11 mouse cellular contexts compared by ENCODE assay signal in genomic region chr10:4545550-4545949, GRCm38 (mm10).
A peak's percentile ranks its signal among the peaks of the same experiment; 100 is the strongest.
DNase-seq lines count a peak whose midpoint lies in the region; ATAC-seq and TF ChIP-seq lines count a peak whose summit lies in the region.
"Had no signal": no experiment of that assay in that cellular context is flagged by ENCODE, and none has a peak within 500 bp of the region (broad histone marks: within the 10 kb centered on the region; RNA-seq: fewer than 3 reads in every experiment).

No protein-coding gene starts in this region.

- no peak for TF ChIP-seq POLR2A in MEL (IDR thresholded peaks at IDR 0.05; ENCODE audit: control insufficient read depth in 1 of 2, insufficient read depth in 1 of 2, low read depth in 1 of 2, low read length in 2 of 2, poor library complexity in 1 of 2)

- H3K36me3 ChIP-seq in MEL (ENCODE audit: control insufficient read depth in 1 of 2, insufficient read depth in 2 of 2, low read length in 2 of 2), result no peaks in the 10 kb centered on the region
- H3K36me3 ChIP-seq: heart, embryonic 15.5 days; stomach, embryonic 15.5 days had no signal

- TF ChIP-seq RAD21 in MEL (IDR thresholded peaks at IDR 0.05; ENCODE audit: low read depth, low read length), result peak; percentile 51

- no peak overlapping the region for H3K27ac ChIP-seq in left cerebral cortex, adult 2 months
- no peak overlapping the region for H3K27ac ChIP-seq in MEL (ENCODE audit: control insufficient read depth, low read depth, low read length)
- H3K27ac ChIP-seq: heart, embryonic 15.5 days; stomach, embryonic 15.5 days had no signal

- no peaks in the 10 kb centered on the region for H3K9me3 ChIP-seq in MEL (replicated peaks; ENCODE audit: insufficient read depth, low read length)
- H3K9me3 ChIP-seq: heart, embryonic 15.5 days; stomach, embryonic 15.5 days had no signal

- no peaks in the 10 kb centered on the region for H3K27me3 ChIP-seq in MEL (ENCODE audit: control insufficient read depth in 1 of 2, insufficient read depth in 2 of 2, low read length in 2 of 2)
- H3K27me3 ChIP-seq: heart, embryonic 15.5 days; stomach, embryonic 15.5 days had no signal

- no peak overlapping the region for H3K4me3 ChIP-seq in left cerebral cortex, adult 2 months
- H3K4me3 ChIP-seq in MEL (ENCODE audit: control insufficient read depth in 1 of 2, insufficient read depth in 1 of 2, low read depth in 2 of 2, low read length in 2 of 2), result no peak overlapping the region
- H3K4me3 ChIP-seq: erythroblast, embryonic 14.5 days; heart, embryonic 15.5 days; stomach, embryonic 15.5 days had no signal

- peak; percentile 5 for TF ChIP-seq CTCF in left cerebral cortex, adult 2 months (IDR thresholded peaks at IDR 0.05)
- peak; percentile 39 to 59 (median 54) for TF ChIP-seq CTCF in MEL (IDR thresholded peaks at IDR 0.05 in 2 of 3, conservative IDR thresholded peaks at IDR 0.05 in 1 of 3; ENCODE audit: control insufficient read depth in 1 of 3, insufficient read depth in 1 of 3, low read depth in 2 of 3, low read length in 3 of 3, poor library complexity in 1 of 3, severe bottlenecking in 1 of 3)

- no peaks in the 10 kb centered on the region for H3K79me2 ChIP-seq in MEL (ENCODE audit: control insufficient read depth, insufficient read depth, low read length, poor library complexity)

- 0 out of 2 replicates have a peak, but pooled peaks have one; percentile 30 for ATAC-seq in megakaryocyte-erythroid progenitor cell, adult 5-6 weeks (replicated peaks; ENCODE audit: low FRiP score, low TSS enrichment, poor library complexity, severe bottlenecking)

- intact Hi-C loops in left cerebral cortex, adult 2 months (cut with DNase I), result no loop called here

- no peaks in the 10 kb centered on the region for H3K4me1 ChIP-seq in MEL (ENCODE audit: control insufficient read depth in 1 of 2, insufficient read depth in 2 of 2, low read length in 2 of 2)
- H3K4me1 ChIP-seq: heart, embryonic 15.5 days; stomach, embryonic 15.5 days had no signal

- H3K9ac ChIP-seq in MEL (ENCODE audit: control insufficient read depth, low read depth, low read length, poor library complexity, severe bottlenecking), result no peak overlapping the region
- H3K9ac ChIP-seq: heart, embryonic 15.5 days; stomach, embryonic 15.5 days had no signal

- TF ChIP-seq EP300 in MEL (IDR thresholded peaks at IDR 0.05; ENCODE audit: low read depth in 1 of 2, low read length in 2 of 2), result no peak

- DNase-seq in left cerebral cortex, adult 2 months (ENCODE audit: extremely low spot score in 1 of 2, low spot score in 2 of 2), result no peak
- DNase-seq in left cerebral cortex, adult 8-10 months (ENCODE audit: low spot score in 2 of 2), result no peak
- peak; percentile 6 to 24 for DNase-seq in CD8-positive naive resting alpha-beta T cell, adult 2 months (ENCODE audit: low read depth in 2 of 2, low spot score in 2 of 2)
- DNase-seq in MEL (ENCODE audit: low read depth, low spot score), result peak; percentile 61
- DNase-seq in cerebellum, adult 9-10 months, result no peak
- no peak for DNase-seq in right cerebral cortex, adult 18-20 months
- DNase-seq: lung, postnatal 14 days had no signal

TF ChIP-seq in MEL, 35 proteins besides CTCF, POLR2A, EP300 and RAD21:
- TF ChIP-seq ZC3H11A (IDR thresholded peaks at IDR 0.05; ENCODE audit: low read depth, low read length) (peak; percentile 13; the same call in 1 of the 2 replicates), MXI1 (IDR thresholded peaks at IDR 0.05; ENCODE audit: low read depth, low read length) (no peak), SMC3 (IDR thresholded peaks at IDR 0.05; ENCODE audit: low read depth, low read length) (peak; percentile 33; the same call in 1 of the 2 replicates), ZNF384 (IDR thresholded peaks at IDR 0.05; ENCODE audit: low read depth, low read length) (no peak)

Comparison
In these comparisons a context has a peak if more than half of its experiments do, and no peak if none do; other contexts are left out.
1. DNase-seq: peak in CD8-positive naive resting alpha-beta T cell, adult 2 months (2 of 2) and MEL (single experiment); none in left cerebral cortex, adult 2 months (0 of 2), left cerebral cortex, adult 8-10 months (0 of 2), cerebellum, adult 9-10 months (single experiment) and right cerebral cortex, adult 18-20 months (single experiment).